Mouse (Mus musculus) MEL (cell line): ENCODE data around the gene Ankrd39. TPM values are rescaled to one million over a fixed set of nuclear protein-coding genes. Genes with fewer than 3 reads are reported as not detected.

ENCODE experiments used
- DNase-seq: peaks from one replicate; pipeline ENCODE4 v3.0.0; 2011; ENCODE audit warnings: low read depth, low spot score
- H3K27ac ChIP-seq: 2 replicates; pipeline ENCODE4 v1.5.1; 2012; ENCODE audit warnings: low read depth, mild to moderate bottlenecking, control low read depth, low read length, moderate library complexity; ENCODE audit not compliant: control insufficient read depth
- H3K27me3 ChIP-seq, 2 experiments: fragments of 150-350 bp in 1 of 2; sonication (generic) in 1 of 2; 2 replicates each; pipeline ENCODE4 v1.6.1; 2012; ENCODE audit warnings: low read length in 2 of 2, mild to moderate bottlenecking in 2 of 2, improper control_type of control experiment in 1 of 2, moderate library complexity in 1 of 2; ENCODE audit not compliant: insufficient read depth in 2 of 2, control insufficient read depth in 1 of 2
- H3K36me3 ChIP-seq, 2 experiments: 2 replicates each; pipeline ENCODE4 v1.6.1; 2012 to 2014; ENCODE audit warnings: low read length in 2 of 2, improper control_type of control experiment in 1 of 2, inconsistent platforms in 1 of 2, mild to moderate bottlenecking in 1 of 2; ENCODE audit not compliant: insufficient read depth in 2 of 2, control insufficient read depth in 1 of 2
- H3K4me1 ChIP-seq, 2 experiments: fragments of 150-350 bp in 1 of 2; sonication (generic) in 1 of 2; 2 replicates each; pipeline ENCODE4 v1.6.1; 2012; ENCODE audit warnings: low read length in 2 of 2, improper control_type of control experiment in 1 of 2, mild to moderate bottlenecking in 1 of 2; ENCODE audit not compliant: insufficient read depth in 2 of 2, control insufficient read depth in 1 of 2
- H3K4me3 ChIP-seq, 2 experiments: fragments of 150-350 bp in 1 of 2; sonication (generic) in 1 of 2; 2 replicates each; pipeline ENCODE4 v1.5.1; 2012; ENCODE audit warnings: low read depth in 2 of 2, low read length in 2 of 2, mild to moderate bottlenecking in 2 of 2, moderate library complexity in 2 of 2, control low read depth in 1 of 2, improper control_type of control experiment in 1 of 2; ENCODE audit not compliant: control insufficient read depth in 1 of 2, insufficient read depth in 1 of 2
- H3K79me2 ChIP-seq: 2 replicates; pipeline ENCODE4 v1.6.1; 2012; ENCODE audit warnings: mild to moderate bottlenecking, low read length, moderate library complexity; ENCODE audit not compliant: control insufficient read depth, poor library complexity, insufficient read depth
- H3K9ac ChIP-seq: 2 replicates; pipeline ENCODE4 v1.6.1; 2012; ENCODE audit warnings: low read depth, mild to moderate bottlenecking, control low read depth, low read length, moderate library complexity; ENCODE audit not compliant: control insufficient read depth, poor library complexity, severe bottlenecking
- H3K9me3 ChIP-seq: fragments of 150-350 bp; sonication (generic); replicated peaks from 2 replicates; pipeline ENCODE4 v1.6.1; 2012; ENCODE audit warnings: mild to moderate bottlenecking, low read length, improper control_type of control experiment, moderate library complexity; ENCODE audit not compliant: insufficient read depth
- CHD1 ChIP-seq: IDR thresholded peaks from 2 replicates; pipeline ENCODE4 v1.6.1; 2012; ENCODE audit warnings: low read depth, mild to moderate bottlenecking, inconsistent platforms, low read length, improper control_type of control experiment
- ELF1 ChIP-seq: IDR thresholded peaks from 2 replicates; pipeline ENCODE4 v1.6.1; 2014; ENCODE audit warnings: low read depth, mild to moderate bottlenecking, inconsistent platforms, low read length, improper control_type of control experiment, moderate library complexity
- EP300 ChIP-seq, 2 experiments: IDR thresholded peaks; 2 replicates each; pipeline ENCODE4 v1.6.1; 2011; ENCODE audit warnings: improper control_type of control experiment in 2 of 2, low read length in 2 of 2, low read depth in 1 of 2, mild to moderate bottlenecking in 1 of 2
- ETS1 ChIP-seq: IDR thresholded peaks from 2 replicates; pipeline ENCODE4 v1.6.1; 2012; ENCODE audit warnings: low read depth, mild to moderate bottlenecking, inconsistent platforms, low read length, improper control_type of control experiment, moderate library complexity
- GABPA ChIP-seq: IDR thresholded peaks from 2 replicates; pipeline ENCODE4 v1.6.1; 2012; ENCODE audit warnings: low read depth, mild to moderate bottlenecking, inconsistent platforms, low read length, improper control_type of control experiment, moderate library complexity
- GATA1 ChIP-seq: IDR thresholded peaks from 2 replicates; pipeline ENCODE4 v1.6.1; 2011; ENCODE audit warnings: low read depth, low read length, improper control_type of control experiment
- JUND ChIP-seq: IDR thresholded peaks from 2 replicates; pipeline ENCODE4 v1.6.1; 2011; ENCODE audit warnings: low read depth, mild to moderate bottlenecking, improper control_type of control experiment, low read length
- MAX ChIP-seq: IDR thresholded peaks from 2 replicates; pipeline ENCODE4 v1.6.1; 2011; ENCODE audit warnings: low read length, improper control_type of control experiment
- MAZ ChIP-seq: IDR thresholded peaks from 2 replicates; pipeline ENCODE4 v1.6.1; 2012; ENCODE audit warnings: low read depth, mild to moderate bottlenecking, inconsistent platforms, low read length, improper control_type of control experiment
- MEF2A ChIP-seq: IDR thresholded peaks from 2 replicates; pipeline ENCODE4 v1.6.1; 2014; ENCODE audit warnings: low read depth, mild to moderate bottlenecking, inconsistent platforms, low read length, improper control_type of control experiment; ENCODE audit not compliant: poor library complexity, insufficient replicate concordance, severe bottlenecking; ENCODE audit errors: extremely low read depth
- MXI1 ChIP-seq: IDR thresholded peaks from 2 replicates; pipeline ENCODE4 v1.6.1; 2011; ENCODE audit warnings: mild to moderate bottlenecking, low read depth, low read length, improper control_type of control experiment
- MYB ChIP-seq: IDR thresholded peaks from 2 replicates; pipeline ENCODE4 v1.6.1; 2011; ENCODE audit warnings: mild to moderate bottlenecking, low read depth, low read length, improper control_type of control experiment
- MYC ChIP-seq: IDR thresholded peaks from 2 replicates; pipeline ENCODE4 v1.6.1; 2011; ENCODE audit warnings: low read depth, mild to moderate bottlenecking, low read length, improper control_type of control experiment, moderate library complexity
- NRF1 ChIP-seq: IDR thresholded peaks from 2 replicates; pipeline ENCODE4 v1.6.1; 2014; ENCODE audit warnings: low read depth, mild to moderate bottlenecking, inconsistent platforms, low read length, improper control_type of control experiment, moderate library complexity; ENCODE audit not compliant: poor library complexity, insufficient read depth, severe bottlenecking
- POLR2A ChIP-seq, 2 experiments: IDR thresholded peaks; 2 replicates each; pipeline ENCODE4 v1.6.1; 2011 to 2012; ENCODE audit warnings: low read length in 2 of 2, mild to moderate bottlenecking in 2 of 2, control low read depth in 1 of 2, improper control_type of control experiment in 1 of 2, low read depth in 1 of 2, moderate library complexity in 1 of 2; ENCODE audit not compliant: control insufficient read depth in 1 of 2, insufficient read depth in 1 of 2, poor library complexity in 1 of 2
- POLR2AphosphoS2 ChIP-seq: IDR thresholded peaks from 2 replicates; pipeline ENCODE4 v1.6.1; 2011; ENCODE audit warnings: low read length, improper control_type of control experiment
- RAD21 ChIP-seq: IDR thresholded peaks from 2 replicates; pipeline ENCODE4 v1.6.1; 2011; ENCODE audit warnings: mild to moderate bottlenecking, low read depth, low read length, improper control_type of control experiment
- SMC3 ChIP-seq: IDR thresholded peaks from 2 replicates; pipeline ENCODE4 v1.6.1; 2011; ENCODE audit warnings: low read depth, low read length, improper control_type of control experiment
- TAL1 ChIP-seq: IDR thresholded peaks from 2 replicates; pipeline ENCODE4 v1.6.1; 2012; ENCODE audit warnings: mild to moderate bottlenecking, inconsistent platforms, low read length, moderate library complexity, mixed read lengths
- UBTF ChIP-seq: IDR thresholded peaks from 2 replicates; pipeline ENCODE4 v1.6.1; 2012; ENCODE audit warnings: low read depth, mild to moderate bottlenecking, inconsistent platforms, low read length, improper control_type of control experiment, moderate library complexity, borderline replicate concordance; ENCODE audit not compliant: insufficient read depth
- USF2 ChIP-seq, 2 experiments: IDR thresholded peaks; 2 replicates each; pipeline ENCODE4 v1.6.1; 2011 to 2012; ENCODE audit warnings: improper control_type of control experiment in 2 of 2, low read length in 2 of 2, borderline replicate concordance in 1 of 2, inconsistent platforms in 1 of 2, low read depth in 1 of 2, mild to moderate bottlenecking in 1 of 2; ENCODE audit not compliant: insufficient read depth in 1 of 2
- ZC3H11A ChIP-seq: IDR thresholded peaks from 2 replicates; pipeline ENCODE4 v1.6.1; 2012; ENCODE audit warnings: low read depth, mild to moderate bottlenecking, inconsistent platforms, low read length, improper control_type of control experiment
- ZMIZ1 ChIP-seq: IDR thresholded peaks from 2 replicates; pipeline ENCODE4 v1.6.1; 2012; ENCODE audit warnings: low read depth, mild to moderate bottlenecking, inconsistent platforms, low read length, improper control_type of control experiment, moderate library complexity
- polyA plus RNA-seq, 2 experiments: library from polyadenylated mRNA; stranded (reverse) in 1 of 2; unstranded in 1 of 2; fragments of >175 nt in 1 of 2; fragments of >200 nt in 1 of 2; gene quantifications; 2 replicates each; pipeline versions ENCODE4 v1.2.1 to v1.2.4; 2012; ENCODE audit warnings: low replicate concordance in 2 of 2, low read depth in 1 of 2; ENCODE audit not compliant: insufficient read length in 2 of 2, insufficient read depth in 1 of 2, missing spikeins in 1 of 2
- total RNA-seq: library from RNA; depleted of rRNA; stranded (reverse); fragments of 300-350 nt; gene quantifications from 2 replicates; pipeline ENCODE4 v1.2.3, GENCODE M21; 2012

The Ankrd39 gene
- total and polyA plus RNA-seq, 3 experiments: 9.7 to 14.4 TPM; not detected in 1

- no peak overlapping the region for H3K9ac ChIP-seq
- no peak overlapping the region for H3K27ac ChIP-seq
- no peaks in the 10 kb centered on the region for H3K9me3 ChIP-seq
- TF ChIP-seq MAX: no peak
- DNase-seq: no peak
- no peaks in the 10 kb centered on the region for H3K4me1 ChIP-seq
- no peaks in the 10 kb centered on the region for H3K36me3 ChIP-seq
- H3K27me3 ChIP-seq: no peaks in the 10 kb centered on the region; a peak in 2 of 4 replicates
- no peak overlapping the region for H3K4me3 ChIP-seq
- H3K79me2 ChIP-seq: no peaks in the 10 kb centered on the region
Observed at GRCm38 (mm10) chr1:36571627-36572026, 24.4 kb upstream of the Ankrd39 start.

GRCm38 (mm10) chr1:36570320-36570719 lies 23.1 kb upstream of the Ankrd39 start:
- Histone ChIP-seq H3K27ac (no peak overlapping the region), H3K9ac (no peak overlapping the region), H3K79me2 (no peaks in the 10 kb centered on the region), H3K4me1 (no peaks in the 10 kb centered on the region), H3K4me3 (no peak overlapping the region), H3K9me3 (no peaks in the 10 kb centered on the region), H3K36me3 (no peaks in the 10 kb centered on the region), H3K27me3 (no peaks in the 10 kb centered on the region; a peak in 3 of 4 replicates)
- TF ChIP-seq CHD1 (no peak), JUND (no peak), MYC (no peak), EP300 (IDR thresholded peaks at IDR 0.05; ENCODE audit: low read depth in 1 of 2, low read length in 2 of 2) (no peak), NRF1 (no peak), GATA1 (no peak), USF2 (IDR thresholded peaks at IDR 0.05; ENCODE audit: borderline replicate concordance in 1 of 2, insufficient read depth in 1 of 2, low read depth in 1 of 2, low read length in 2 of 2) (no peak)
- no peak for DNase-seq

GRCm38 (mm10) chr1:36569694-36570276 lies 22.5 kb upstream of the Ankrd39 start:
- H3K79me2 ChIP-seq: no peaks in the 10 kb centered on the region
- no peaks in the 10 kb centered on the region for H3K4me1 ChIP-seq
- no peaks in the 10 kb centered on the region for H3K36me3 ChIP-seq
- H3K9ac ChIP-seq: no peak overlapping the region
- no peak overlapping the region for H3K27ac ChIP-seq
- TF ChIP-seq ETS1 (no peak), MXI1 (no peak), ZC3H11A (no peak), EP300 (IDR thresholded peaks at IDR 0.05; ENCODE audit: low read depth in 1 of 2, low read length in 2 of 2) (no peak), MEF2A (no peak), POLR2AphosphoS2 (no peak), NRF1 (no peak), RAD21 (no peak), JUND (no peak), GABPA (no peak), ZMIZ1 (no peak), POLR2A (IDR thresholded peaks at IDR 0.05; ENCODE audit: control insufficient read depth in 1 of 2, insufficient read depth in 1 of 2, low read depth in 1 of 2, low read length in 2 of 2, poor library complexity in 1 of 2) (no peak), GATA1 (no peak), ELF1 (no peak), MYB (no peak), UBTF (no peak), SMC3 (no peak), TAL1 (no peak), MAZ (no peak)
- TF ChIP-seq, all 39 proteins: peak for 0
- Histone ChIP-seq H3K9me3 (no peaks in the 10 kb centered on the region), H3K27me3 (no peaks in the 10 kb centered on the region; a peak in 3 of 4 replicates), H3K4me3 (no peak overlapping the region)
- DNase-seq: no peak
